Mouse (Mus musculus): ENCODE results near the gene Capn12. TPM values are rescaled to one million over a fixed set of nuclear protein-coding genes. Genes with fewer than 3 reads are reported as not detected.

Capn12 gene
- under 1 TPM; 0.16 to 0.17 TPM for total RNA-seq (2021)
- long read RNA-seq, experiment 1, partial matches to known transcripts = 0 of 2 reads
- long read RNA-seq, experiment 1, other reads (novel, unspliced or antisense) = 2 of 2 reads
- long read RNA-seq, experiment 2 = 0 reads

GRCm38 (mm10) chr7:28881199-28881598 lies at the start of gene Capn12:
Gene Capn12, plus strand, starts transcription at chr7:28881422.
- DNase-seq (ENCODE audit: low spot score in 2 of 2) = no peak

DNA sequence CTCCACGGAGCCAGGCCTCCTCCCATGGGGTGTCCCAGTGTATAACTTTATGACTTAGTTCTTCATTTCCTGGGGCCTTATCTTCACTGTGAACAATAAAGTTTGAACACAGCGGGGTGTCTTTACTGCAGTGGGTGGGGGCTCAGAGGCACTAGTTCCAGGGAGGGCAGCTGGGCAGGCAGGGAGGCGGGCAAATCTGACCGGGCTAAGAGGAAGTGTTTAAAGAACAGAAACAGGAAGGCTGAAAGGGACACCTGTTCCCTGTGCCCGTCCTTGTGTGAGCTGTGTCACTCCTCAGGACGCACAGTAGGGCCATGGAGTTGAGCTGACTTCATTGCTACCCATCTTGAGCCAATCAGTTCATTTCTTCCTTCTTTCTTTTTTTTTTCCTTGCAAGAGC lies 49.1 kb upstream of the Capn12 start:
- peak in 1 of 2 experiments; percentile 19 for DNase-seq (ENCODE audit: low spot score in 2 of 2)

- DNase-seq (ENCODE audit: low spot score in 2 of 2) = no peak
Measured at GRCm38 (mm10) chr7:28833723-28834347, 47.4 kb upstream of the Capn12 start, which contains the start of gene Lgals4. Gene Lgals4, plus strand, starts transcription at chr7:28833854.

GRCm38 (mm10) chr7:28836936-28837335 lies 44.3 kb upstream of the Capn12 start:
- no peak for DNase-seq (ENCODE audit: low spot score in 2 of 2)

DNA sequence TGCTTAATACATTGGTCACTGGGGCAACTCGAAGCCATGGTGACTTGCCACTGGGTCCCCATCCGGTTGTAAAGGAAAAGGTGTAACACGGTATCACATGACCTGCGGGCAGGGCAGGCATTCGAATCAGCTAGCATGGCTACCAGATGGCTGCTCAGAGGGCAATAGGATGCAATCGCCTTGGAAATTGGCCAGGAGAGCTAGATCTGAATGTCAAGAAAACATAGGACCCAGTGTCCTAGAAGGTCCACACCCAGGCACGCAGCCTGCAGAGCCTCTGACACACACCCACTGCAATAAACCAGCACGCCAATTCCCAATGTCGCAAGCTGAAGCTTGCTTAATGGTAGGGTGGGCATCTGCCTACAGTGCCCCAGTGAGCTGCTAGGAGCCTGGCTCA lies 42.9 kb upstream of the Capn12 start:
- DNase-seq (ENCODE audit: low spot score in 2 of 2) = no peak

- DNase-seq (ENCODE audit: low spot score in 2 of 2) = no peak
Measured at GRCm38 (mm10) chr7:28847273-28847672, 33.9 kb upstream of the Capn12 start.

DNA sequence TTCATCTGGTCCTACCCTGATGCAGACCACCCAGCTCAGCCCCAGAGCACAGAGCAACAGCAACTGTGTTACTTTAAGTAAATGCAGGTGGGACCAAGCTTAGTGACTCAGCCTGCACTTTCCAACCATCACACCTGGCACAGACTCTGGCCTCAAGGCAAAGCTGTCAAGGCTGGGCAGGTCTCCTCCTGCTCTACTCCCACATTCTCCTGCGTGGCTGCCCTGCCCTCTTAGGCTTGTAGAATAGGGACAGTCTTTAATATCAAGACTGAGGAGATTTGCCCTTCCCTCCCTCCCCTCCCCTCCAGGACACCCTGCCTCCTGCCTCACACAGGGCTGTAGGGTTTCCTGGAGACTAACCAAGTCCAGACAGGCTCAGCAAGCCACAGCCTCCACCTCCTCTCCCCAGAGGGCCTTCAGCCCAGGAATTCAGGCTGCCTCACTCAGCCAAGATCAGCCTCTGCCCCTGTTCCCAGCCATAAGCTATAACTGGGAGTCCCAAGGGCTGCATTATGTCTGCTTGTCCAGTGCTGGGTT lies 31.5 kb upstream of the Capn12 start:
- no peak for DNase-seq (ENCODE audit: low spot score in 2 of 2)

- DNase-seq (ENCODE audit: low spot score in 2 of 2) = no peak
Measured at GRCm38 (mm10) chr7:28850642-28851041, 30.6 kb upstream of the Capn12 start.

- no peak for DNase-seq (ENCODE audit: low spot score in 2 of 2)
Measured at GRCm38 (mm10) chr7:28859953-28860352, 21.3 kb upstream of the Capn12 start.

GRCm38 (mm10) chr7:28860898-28861297 lies 20.3 kb upstream of the Capn12 start:
- no peak for DNase-seq (ENCODE audit: low spot score in 2 of 2)

DNA sequence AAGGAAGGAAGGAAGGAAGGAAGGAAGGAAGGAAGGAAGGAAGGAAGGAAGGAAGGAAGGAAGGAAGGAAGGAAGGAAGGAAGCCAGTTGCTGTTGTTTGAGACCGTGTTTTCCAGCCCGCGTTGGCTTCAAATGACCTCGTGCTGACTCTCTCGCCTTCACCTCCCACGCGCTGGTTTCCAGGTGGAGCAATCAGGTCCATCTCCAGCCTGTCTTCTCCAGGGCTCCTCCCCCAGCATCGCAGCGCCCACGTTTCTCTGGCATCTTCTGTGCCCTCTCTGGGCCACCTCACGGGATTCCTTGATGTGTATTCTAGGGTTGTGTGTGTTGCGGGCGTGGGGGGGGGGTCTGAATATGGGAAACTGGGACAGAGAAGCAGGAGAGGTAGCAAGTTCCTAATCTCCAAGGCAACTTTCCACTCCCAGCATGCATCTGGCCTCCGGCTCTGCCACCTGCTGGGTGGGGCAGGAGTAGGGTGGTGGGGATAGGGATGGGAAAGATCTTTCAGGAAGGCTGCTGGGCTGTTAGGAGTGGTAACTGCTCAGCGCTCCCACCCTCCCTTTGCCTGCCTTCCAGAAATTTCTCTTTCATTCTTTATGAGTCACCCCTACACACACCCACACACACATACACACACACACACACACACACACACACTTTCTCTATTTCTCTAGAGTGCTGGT lies 18.3 kb upstream of the Capn12 start:
- no peak for DNase-seq (ENCODE audit: low spot score in 2 of 2)

DNA sequence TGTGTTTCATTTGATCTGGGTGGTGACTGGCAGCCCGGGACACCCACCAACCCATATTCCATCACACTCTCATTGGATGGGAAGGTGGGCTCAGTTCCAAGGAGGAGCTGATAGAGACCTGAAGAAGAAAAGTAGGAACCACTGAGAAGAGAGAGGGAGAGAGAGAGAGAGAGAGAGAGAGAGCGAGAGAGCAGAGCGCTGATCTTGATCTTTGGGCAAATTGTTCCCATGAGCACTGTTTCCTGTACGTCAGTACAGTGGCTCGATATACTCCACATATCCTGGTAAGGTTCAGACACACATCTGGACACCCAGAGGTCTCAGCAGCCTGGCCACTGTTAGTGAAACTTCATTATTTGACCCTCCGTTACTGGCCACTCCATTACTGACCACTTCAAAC lies 17.7 kb upstream of the Capn12 start, which contains the start of gene Lgals7:
Gene Lgals7, plus strand, starts transcription at position 314 of the 400 bp plus-strand sequence.
- DNase-seq (ENCODE audit: low spot score in 2 of 2) = no peak

DNA sequence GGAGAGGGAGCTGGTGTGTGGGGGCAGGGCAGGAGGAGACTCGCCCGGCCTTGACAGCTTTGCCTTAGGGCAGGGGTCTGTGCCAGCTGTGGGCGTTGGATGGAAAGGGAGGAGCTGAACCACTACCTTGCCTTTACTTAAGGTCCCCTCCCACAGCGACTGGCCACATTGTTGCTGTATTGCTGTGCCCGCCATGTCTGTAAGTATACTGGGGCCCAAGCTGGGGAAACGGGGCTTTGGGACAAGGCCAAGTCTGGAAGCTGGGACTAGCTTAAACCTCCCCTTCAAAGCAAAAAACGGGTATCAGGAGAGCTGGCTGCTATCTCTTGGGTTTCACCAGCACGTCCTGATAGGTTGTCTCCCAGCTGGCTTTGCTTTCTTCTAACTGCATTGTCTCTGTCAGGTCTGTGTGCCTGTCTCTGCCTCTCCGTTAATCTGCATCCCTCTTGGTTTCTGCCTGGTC lies 16.9 kb upstream of the Capn12 start:
- DNase-seq (ENCODE audit: low spot score in 2 of 2) = no peak

DNA sequence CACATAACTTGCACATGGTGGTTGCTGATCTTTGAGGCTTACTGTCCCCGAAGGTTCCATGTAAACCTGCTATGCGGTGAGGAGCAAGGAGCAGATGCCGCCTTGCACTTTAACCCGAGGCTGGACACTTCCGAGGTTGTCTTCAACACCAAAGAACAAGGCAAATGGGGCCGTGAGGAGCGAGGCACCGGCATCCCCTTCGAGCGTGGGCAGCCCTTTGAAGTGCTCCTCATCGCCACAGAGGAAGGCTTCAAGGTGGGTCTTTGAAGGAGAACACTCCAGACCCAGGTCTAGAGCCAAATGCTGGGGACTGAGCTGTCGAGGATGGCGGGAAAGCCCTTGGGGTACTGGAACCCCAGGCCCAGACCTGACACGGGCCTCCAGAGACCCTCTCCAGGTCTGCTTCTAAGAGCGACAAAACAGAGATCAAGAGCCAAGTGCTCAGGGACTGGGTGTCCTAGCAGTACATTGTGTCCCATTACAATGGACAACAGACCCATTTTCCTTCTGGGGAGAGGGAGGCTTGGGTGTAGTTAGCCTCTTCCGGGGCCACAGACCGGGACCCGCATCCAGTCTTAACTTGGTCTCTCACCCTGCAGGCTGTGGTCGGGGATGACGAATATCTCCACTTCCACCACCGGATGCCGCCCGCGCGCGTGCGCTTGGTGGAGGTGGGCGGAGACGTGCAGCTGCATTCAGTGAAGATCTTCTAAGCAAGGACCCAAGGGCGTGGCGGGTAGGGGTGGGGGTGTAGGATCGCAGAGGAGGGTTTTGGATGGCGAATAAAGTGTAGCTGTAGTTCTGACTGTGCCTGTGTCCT lies 15.5 kb upstream of the Capn12 start:
- DNase-seq (ENCODE audit: low spot score in 2 of 2) = peak; percentile 70 to 78

DNA sequence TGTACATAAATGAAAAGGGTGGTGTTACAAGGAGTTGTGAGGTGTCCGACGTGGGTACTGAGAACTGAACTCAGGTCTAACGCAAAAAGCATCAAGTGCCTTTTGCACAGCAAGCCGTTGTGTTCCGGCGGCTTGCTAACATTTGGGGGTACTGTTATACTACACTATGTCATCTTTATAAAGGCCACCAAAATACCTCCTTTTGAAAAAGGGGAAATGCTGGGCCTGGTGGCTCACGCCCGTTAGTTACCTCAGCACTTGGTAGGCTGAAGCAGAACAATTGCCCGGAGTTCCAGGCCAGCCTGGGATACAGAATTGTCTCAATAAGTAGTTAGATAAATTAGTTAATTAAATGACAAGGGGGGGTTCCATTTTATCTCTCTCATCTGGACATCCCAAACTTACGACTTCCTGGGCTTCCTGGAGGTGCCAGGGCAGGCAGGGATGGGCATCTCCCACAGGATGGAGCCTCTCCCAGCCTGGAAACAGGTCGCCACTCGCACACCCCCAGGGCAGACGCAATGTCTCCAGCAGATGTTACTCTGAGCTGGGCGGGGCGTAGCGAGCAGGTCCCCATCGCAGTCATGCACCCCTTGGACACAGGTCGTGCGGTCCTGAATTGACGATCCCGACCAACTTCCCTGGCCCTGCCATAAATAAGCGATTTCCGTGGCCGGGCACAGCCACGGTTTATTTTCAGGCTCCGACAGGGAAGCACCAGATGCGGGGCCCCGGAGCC lies 14.3 kb upstream of the Capn12 start:
- DNase-seq (ENCODE audit: low spot score in 2 of 2) = no peak

DNA sequence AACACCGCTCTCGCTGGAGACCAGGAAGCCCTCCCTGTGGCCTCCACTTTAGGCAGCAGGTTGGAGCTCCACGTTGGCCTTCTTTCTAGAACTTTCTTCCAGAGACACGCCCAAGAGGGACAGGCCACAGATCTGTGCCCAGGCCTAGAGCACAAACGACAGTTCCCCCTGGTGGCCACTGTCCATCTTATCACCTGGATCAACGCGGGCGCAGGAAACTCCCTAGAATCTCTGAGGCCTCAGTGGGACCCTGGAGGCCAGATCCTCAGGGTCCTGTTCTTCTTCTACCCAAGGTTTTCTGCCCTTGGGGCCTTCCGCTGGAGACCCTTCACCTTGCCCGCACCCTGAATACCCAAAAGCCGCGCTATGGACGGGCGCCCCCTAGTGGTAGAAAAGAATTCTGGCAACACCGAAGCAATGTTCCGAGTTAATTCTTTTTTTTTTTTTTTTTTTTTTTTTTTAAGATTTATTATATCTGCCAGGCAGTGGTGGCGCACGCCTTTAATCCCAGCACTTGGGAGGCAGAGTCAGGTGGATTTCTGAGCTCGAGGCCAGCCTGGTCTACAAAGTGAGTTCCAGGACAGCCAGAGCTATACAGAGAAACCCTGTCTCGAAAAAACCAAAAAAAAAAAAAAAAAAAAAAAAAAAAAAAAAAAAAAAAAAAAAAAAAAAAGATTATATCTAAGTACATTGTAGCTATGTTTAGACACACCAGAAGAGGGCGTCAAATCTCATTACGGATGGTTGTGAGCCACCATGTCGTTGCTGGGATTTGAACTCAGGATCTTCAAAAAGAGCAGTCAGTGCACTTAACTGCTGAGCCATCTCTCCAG lies 13.5 kb upstream of the Capn12 start:
- DNase-seq (ENCODE audit: low spot score in 2 of 2) = peak; percentile 72 to 77

DNA sequence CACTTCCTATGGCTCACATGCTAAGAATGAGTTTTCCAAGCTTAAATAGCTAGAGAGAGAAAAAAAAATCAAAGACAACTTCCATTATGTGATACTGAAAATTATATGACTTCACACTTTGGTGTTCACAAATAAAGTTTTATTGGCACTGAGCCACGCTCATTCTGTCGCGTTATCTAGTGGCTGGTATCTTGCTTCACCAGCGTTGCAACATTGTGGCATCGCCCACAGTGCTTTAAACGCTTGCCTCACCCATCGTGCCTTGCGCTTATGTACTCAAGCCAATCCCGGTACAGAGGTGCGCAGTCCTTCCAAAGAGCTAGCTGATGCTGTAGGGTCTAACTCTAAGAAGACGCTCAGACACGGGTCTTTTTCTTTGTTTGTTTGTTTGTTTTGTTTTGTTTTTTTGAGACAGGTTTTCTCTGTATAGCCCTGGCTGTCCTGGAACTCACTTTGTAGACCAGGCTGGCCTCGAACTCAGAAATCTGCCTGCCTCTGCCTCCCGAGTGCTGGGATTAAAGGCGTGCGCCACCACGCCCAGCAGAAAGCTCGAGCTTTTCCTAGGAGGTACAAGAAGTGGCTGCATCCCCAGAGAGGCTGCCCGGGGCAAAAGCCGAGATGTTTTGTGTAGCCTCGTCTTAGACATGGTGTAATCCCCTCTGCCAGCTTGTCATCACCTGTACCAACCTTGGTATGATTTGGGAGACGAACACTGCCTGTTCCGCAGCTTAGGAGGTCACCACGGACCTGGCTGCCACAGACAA lies 10.1 kb upstream of the Capn12 start:
- DNase-seq (ENCODE audit: low spot score in 2 of 2) = no peak

- DNase-seq (ENCODE audit: low spot score in 2 of 2) = no peak
Measured at GRCm38 (mm10) chr7:28874565-28874964, 6.7 kb upstream of the Capn12 start.

GRCm38 (mm10) chr7:28876099-28876498 lies 5.1 kb upstream of the Capn12 start:
- DNase-seq (ENCODE audit: low spot score in 2 of 2) = no peak

Measured in adrenal gland, adult 18-20 months (tissue).